Mouse (Mus musculus) CH12.LX (cell line): Measurements from ENCODE around the gene Fam213a.
A peak's percentile ranks its signal among the peaks of the same experiment; 100 is the strongest.

Experiments
- CHD2 ChIP-seq: IDR thresholded peaks from 2 replicates; pipeline ENCODE4 v1.6.1; 2011; ENCODE audit warnings: low read length, improper control_type of control experiment
- CTCF ChIP-seq, 2 experiments: IDR thresholded peaks in 1 of 2; conservative IDR thresholded peaks in 1 of 2; 2 replicates each; pipeline ENCODE4 v1.5.1; 2011 to 2012; ENCODE audit warnings: low read depth in 2 of 2, low read length in 2 of 2, improper control_type of control experiment in 1 of 2, inconsistent platforms in 1 of 2, mild to moderate bottlenecking in 1 of 2, moderate library complexity in 1 of 2
- EP300 ChIP-seq: IDR thresholded peaks from 2 replicates; pipeline ENCODE4 v1.6.1; 2011; ENCODE audit warnings: low read length, improper control_type of control experiment
- MAZ ChIP-seq: IDR thresholded peaks from 2 replicates; pipeline ENCODE4 v1.6.1; 2012; ENCODE audit warnings: low read depth, mild to moderate bottlenecking, inconsistent platforms, low read length, improper control_type of control experiment, moderate library complexity
- POLR2A ChIP-seq: IDR thresholded peaks from 2 replicates; pipeline ENCODE4 v1.6.1; 2011; ENCODE audit warnings: low read depth, mild to moderate bottlenecking, improper control_type of control experiment, low read length
- POLR2AphosphoS2 ChIP-seq: IDR thresholded peaks from 2 replicates; pipeline ENCODE4 v1.6.1; 2011; ENCODE audit warnings: low read depth, low read length, improper control_type of control experiment
- SIN3A ChIP-seq: IDR thresholded peaks from 2 replicates; pipeline ENCODE4 v1.6.1; 2012; ENCODE audit warnings: low read length, improper control_type of control experiment, inconsistent platforms
- TCF12 ChIP-seq: IDR thresholded peaks from 2 replicates; pipeline ENCODE4 v1.6.1; 2014; ENCODE audit warnings: low read depth, mild to moderate bottlenecking, inconsistent platforms, low read length, improper control_type of control experiment
- USF1 ChIP-seq: IDR thresholded peaks from 2 replicates; pipeline ENCODE4 v1.6.1; 2014; ENCODE audit warnings: low read depth, mild to moderate bottlenecking, inconsistent platforms, low read length, improper control_type of control experiment
- USF2 ChIP-seq: conservative IDR thresholded peaks from 2 replicates; pipeline ENCODE4 v1.6.1; 2011; ENCODE audit warnings: low read depth, low read length, improper control_type of control experiment
- ZMIZ1 ChIP-seq: IDR thresholded peaks from 2 replicates; pipeline ENCODE4 v1.6.1; 2012; ENCODE audit warnings: low read depth, mild to moderate bottlenecking, inconsistent platforms, low read length, improper control_type of control experiment
- ZNF384 ChIP-seq: IDR thresholded peaks from 2 replicates; pipeline ENCODE4 v1.6.1; 2012; ENCODE audit warnings: low read depth, low read length, improper control_type of control experiment, inconsistent platforms

DNA sequence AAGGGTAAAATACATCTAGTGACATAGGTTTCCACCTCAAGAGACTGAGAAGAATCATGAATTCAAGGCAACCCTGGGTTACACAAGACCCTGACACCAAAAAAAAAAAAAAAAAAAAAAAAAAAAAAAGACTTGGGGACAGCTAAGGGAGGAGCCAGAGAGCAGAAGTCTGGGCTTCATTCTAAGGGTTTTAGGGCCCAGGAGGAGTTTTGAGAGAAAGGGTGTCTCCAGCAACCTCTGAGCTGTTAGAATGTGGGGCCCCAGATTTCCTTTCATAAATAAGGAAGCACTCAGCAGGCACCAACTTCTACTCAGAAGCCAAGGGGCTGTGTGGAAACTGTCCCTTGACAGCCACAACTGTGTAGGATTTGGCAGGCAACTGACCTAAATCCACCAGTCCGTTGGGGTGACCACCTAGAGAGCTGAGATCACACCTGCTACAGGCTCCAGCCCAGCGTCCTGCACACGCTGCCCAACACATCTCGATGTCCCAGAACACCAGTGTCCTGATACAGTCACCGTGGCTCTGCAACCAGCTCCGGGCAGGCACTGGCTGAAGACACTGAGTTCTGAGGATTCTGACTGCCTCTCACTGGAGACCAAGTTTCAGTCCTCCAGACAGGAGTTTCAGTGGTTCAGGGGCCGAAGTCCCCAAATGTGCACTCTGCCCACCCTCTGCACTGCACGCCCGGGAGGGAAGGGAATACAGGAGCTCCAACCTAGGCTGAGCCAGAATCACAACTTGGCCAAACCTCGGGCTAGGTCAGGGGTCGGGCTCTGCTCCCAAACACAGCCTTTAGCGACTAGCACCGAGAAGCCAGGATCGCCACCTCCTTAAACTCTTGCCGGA is 47.9 kb downstream of the Fam213a start:
- no peak for TF ChIP-seq CTCF (conservative IDR thresholded peaks at IDR 0.05 in 1 of 2, IDR thresholded peaks at IDR 0.05 in 1 of 2; ENCODE audit: low read depth in 2 of 2, low read length in 2 of 2)
- no peak for TF ChIP-seq USF2
- no peak for TF ChIP-seq POLR2AphosphoS2
- no peak for TF ChIP-seq CHD2
- no peak for TF ChIP-seq EP300
- no peak for TF ChIP-seq ZMIZ1
- TF ChIP-seq MAZ, result no peak
- no peak for TF ChIP-seq POLR2A
- no peak for TF ChIP-seq SIN3A
- no peak for TF ChIP-seq USF1
- TF ChIP-seq ZNF384, result peak; percentile 94
- no peak for TF ChIP-seq TCF12
